In the genomic region with DNA sequence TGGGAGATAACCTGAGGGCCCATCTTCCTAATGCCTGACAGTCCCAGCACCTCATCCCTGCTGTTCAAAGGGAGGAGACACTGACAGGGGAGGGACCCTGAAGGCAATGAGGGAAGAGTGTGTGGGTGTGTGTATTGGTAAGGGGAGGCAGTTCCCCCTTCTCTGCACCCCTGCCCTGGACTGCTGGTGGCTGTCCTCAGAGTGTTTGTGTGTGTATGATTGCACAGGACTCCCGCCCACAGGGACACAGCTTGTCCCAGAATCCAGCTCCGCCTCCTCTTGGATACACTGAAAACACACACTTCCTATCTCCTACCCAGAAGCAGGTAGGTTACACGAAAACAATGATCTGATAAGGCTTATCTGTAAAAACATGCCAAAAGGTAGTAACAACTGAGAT, we compare ENCODE assay signal across 25 mouse cellular contexts. TPM values are rescaled to one million over a fixed set of nuclear protein-coding genes. Genes with fewer than 3 reads are reported as not detected.
"Had no signal": no experiment of that assay in that cellular context is flagged by ENCODE, and none has a peak within 500 bp of the region (broad histone marks: within the 10 kb centered on the region; RNA-seq: fewer than 3 reads in every experiment).

No protein-coding gene starts in this region.

- H3K27ac ChIP-seq: intestine, embryonic 15.5 days; kidney, embryonic 15.5 days; liver, embryonic 15.5 days; macrophage; midbrain, embryonic 12.5 days; midbrain, embryonic 15.5 days; neural tube, embryonic 13.5 days had no signal

- H3K9me3 ChIP-seq: intestine, embryonic 15.5 days; kidney, embryonic 15.5 days; liver, embryonic 15.5 days; midbrain, embryonic 12.5 days; midbrain, embryonic 15.5 days; neural tube, embryonic 13.5 days had no signal

- H3K4me2 ChIP-seq: intestine, embryonic 15.5 days; kidney, embryonic 15.5 days; liver, embryonic 15.5 days; lung, embryonic 14.5 days; midbrain, embryonic 12.5 days; midbrain, embryonic 15.5 days; neural tube, embryonic 13.5 days had no signal

- H3K27me3 ChIP-seq: intestine, embryonic 15.5 days; kidney, embryonic 15.5 days; liver, embryonic 15.5 days; midbrain, embryonic 12.5 days; midbrain, embryonic 15.5 days; neural tube, embryonic 13.5 days had no signal

- DNase-seq: kidney, adult 11 months; kidney, adult 8-10 months; kidney, postnatal 10 days; kidney, postnatal 36 days; lung, embryonic 14.5 days; thymus, adult 18-20 months; thymus, postnatal 36 days had no signal

- H3K9ac ChIP-seq: intestine, embryonic 15.5 days; kidney, embryonic 15.5 days; liver, embryonic 15.5 days; lung, embryonic 14.5 days; midbrain, embryonic 12.5 days; midbrain, embryonic 15.5 days; neural tube, embryonic 13.5 days had no signal

- H3K4me3 ChIP-seq: intestine, embryonic 15.5 days; kidney, embryonic 15.5 days; liver, embryonic 15.5 days; midbrain, embryonic 12.5 days; midbrain, embryonic 15.5 days; myocyte; neural tube, embryonic 13.5 days had no signal

- H3K4me1 ChIP-seq: intestine, embryonic 15.5 days; liver, embryonic 15.5 days; midbrain, embryonic 15.5 days; neural tube, embryonic 13.5 days had no signal

- ATAC-seq: intestine, embryonic 15.5 days; lung, postnatal 0 days; midbrain, embryonic 15.5 days had no signal

RNA-seq across cellular contexts. Expression of a gene that starts 9.5 kb away (rescaled TPM):
- total RNA-seq: liver, adult 2 months; megakaryocyte-erythroid progenitor cell, adult 5-6 weeks; monocyte, adult 5-6 weeks; neutrophil, adult 5-6 weeks had no signal
- polyA plus RNA-seq: intestine, embryonic 15.5 days; kidney, embryonic 15.5 days; limb, embryonic 11.5 days; limb, embryonic 14.5 days; liver, adult 2 months; macrophage; midbrain, embryonic 12.5 days; midbrain, embryonic 15.5 days; myocyte; neural tube, embryonic 13.5 days; small intestine, adult 2 months; stomach, embryonic 16.5 days; urinary bladder, adult 2 months had no signal

RNA-seq across cellular contexts. Expression of a gene that starts 28.4 kb away (rescaled TPM):
- total RNA-seq: liver, adult 2 months had no signal
